Mouse (Mus musculus) neural tube, embryonic 13.5 days (tissue): Measurements from ENCODE around the gene Sys1. TPM values are rescaled to one million over a fixed set of nuclear protein-coding genes. Genes with fewer than 3 reads are reported as not detected.

Experiments
- ATAC-seq: fragments of 200-750 bp; cut with Nextera tagmentation; 2 replicates; pipeline ENCODE4 v1.8.0; 2017; ENCODE audit warnings: low read depth, mild to moderate bottlenecking, moderate TSS enrichment, moderate library complexity
- H3K27ac ChIP-seq: fragments of 300-500 bp; sonication (generic); replicated peaks from 2 replicates; pipeline ENCODE4 v1.5.1; 2015; ENCODE audit warnings: moderate library complexity, mild to moderate bottlenecking, inconsistent platforms
- H3K27me3 ChIP-seq: fragments of 300-500 bp; sonication (generic); 2 replicates; pipeline ENCODE4 v1.6.1; 2015; ENCODE audit warnings: mild to moderate bottlenecking, inconsistent platforms
- H3K36me3 ChIP-seq: fragments of 300-500 bp; sonication (generic); 2 replicates; pipeline ENCODE4 v1.6.1; 2015; ENCODE audit warnings: mild to moderate bottlenecking, inconsistent platforms
- H3K4me1 ChIP-seq: fragments of 300-500 bp; sonication (generic); replicated peaks from 2 replicates; pipeline ENCODE4 v1.6.1; 2015; ENCODE audit warnings: inconsistent platforms
- H3K4me2 ChIP-seq: fragments of 300-500 bp; sonication (generic); 2 replicates; pipeline ENCODE4 v1.6.1; 2015; ENCODE audit warnings: inconsistent platforms, mild to moderate bottlenecking, moderate library complexity
- H3K4me3 ChIP-seq: fragments of 300-500 bp; sonication (generic); 2 replicates; pipeline ENCODE4 v1.5.1; 2015; ENCODE audit warnings: mild to moderate bottlenecking, inconsistent platforms
- H3K9ac ChIP-seq: fragments of 300-500 bp; sonication (generic); 2 replicates; pipeline ENCODE4 v1.6.1; 2015; ENCODE audit warnings: moderate library complexity, mild to moderate bottlenecking, inconsistent platforms
- H3K9me3 ChIP-seq: fragments of 300-500 bp; sonication (generic); 2 replicates; pipeline ENCODE4 v1.6.1; 2016; ENCODE audit warnings: inconsistent platforms
- WGBS: fragments of 180-500 bp; shearing (Covaris S2); methylation state at CpG from one replicate; pipeline ENCODE4 v1.1.7; 2015; 5-methylcytosine and 5-hydroxymethylcytosine counted together
- polyA plus RNA-seq: library from polyadenylated mRNA; unstranded; fragments of >200 nt; fragmentation: Nextera tagmentation; extraction: Ambion mirVana; gene quantifications from 2 replicates; pipeline ENCODE4 v1.2.1, GENCODE M21; 2015

The Sys1 gene
- polyA plus RNA-seq, 1 experiment from 2014 or later = 77.5 TPM

DNA sequence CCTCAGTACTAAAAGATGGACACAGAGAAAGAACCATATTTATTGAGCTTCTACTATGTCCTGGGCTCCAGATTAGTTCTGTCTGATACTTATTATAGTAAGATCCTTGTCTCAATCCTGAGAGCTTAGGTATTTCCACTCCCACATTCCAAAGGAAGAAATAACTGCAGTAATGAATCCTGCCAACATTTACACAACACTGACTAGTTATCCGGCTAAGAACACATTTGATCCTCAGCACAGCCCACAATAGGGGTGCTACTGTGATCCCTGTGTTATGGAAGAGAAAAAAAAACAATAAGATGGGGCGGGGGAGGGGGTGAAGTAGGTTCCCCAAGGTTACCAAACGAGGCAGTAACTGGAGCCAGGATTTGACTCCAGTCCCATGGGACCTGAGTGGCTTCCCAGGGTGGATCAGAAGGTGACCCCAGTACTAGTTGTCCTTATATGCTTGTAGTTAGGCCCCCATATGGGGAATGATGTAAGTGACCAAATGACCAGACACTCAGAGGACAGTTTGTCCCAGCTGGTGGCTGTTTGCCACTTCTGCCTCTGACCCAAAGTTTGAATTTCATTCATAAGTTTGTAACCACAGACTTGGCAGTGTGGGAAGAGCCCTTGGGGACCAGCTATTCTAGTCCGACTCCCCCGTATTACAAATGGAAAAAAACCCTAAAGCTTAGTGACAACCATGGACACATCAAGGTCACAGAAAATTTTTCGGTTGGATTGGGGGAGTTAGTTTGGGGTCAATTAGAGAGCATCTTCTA is 1.2 kb upstream of the Sys1 start:
- WGBS = 78% methylated on average over 6 of the region's 6 CpGs

DNA sequence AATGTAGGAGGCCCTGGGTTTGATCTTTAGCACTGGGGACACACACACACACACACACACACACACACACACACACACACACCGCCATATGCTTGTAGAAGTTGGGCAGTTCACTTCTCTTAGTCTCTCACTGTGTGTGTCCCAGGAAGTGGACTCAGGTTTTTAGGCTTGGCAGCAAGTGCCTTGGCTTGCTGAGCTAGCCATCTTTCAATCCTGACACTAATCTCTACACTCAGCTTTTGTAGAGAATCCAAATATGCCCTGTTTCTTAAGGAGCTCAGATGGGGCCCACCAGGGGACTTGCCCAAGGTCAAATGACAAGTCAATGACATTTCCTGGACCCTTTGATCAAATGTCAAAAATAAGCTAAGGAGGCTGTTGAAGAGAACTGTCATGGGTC is 351 bp upstream of the Sys1 start:
- H3K27ac ChIP-seq = peak overlapping the region; percentile 46; the same call in 1 of the 2 replicates
- no peaks in the 10 kb centered on the region for H3K9me3 ChIP-seq
- H3K4me1 ChIP-seq = peaks cover 11% of the 10 kb centered on the region
- H3K9ac ChIP-seq = 0 out of 2 replicates have a peak overlapping the region, but pooled peaks have one; percentile 63
- no peak overlapping the region for H3K4me3 ChIP-seq
- peak overlapping the region; percentile 45 for H3K4me2 ChIP-seq
- 71% methylated on average over 1 of the region's 1 CpGs for WGBS
- H3K36me3 ChIP-seq = no peaks in the 10 kb centered on the region
- H3K27me3 ChIP-seq = no peaks in the 10 kb centered on the region
- ATAC-seq = no peak

More for the DNA sequence above, 1.2 kb upstream of the Sys1 start:
- Histone ChIP-seq H3K27ac (no peak overlapping the region), H3K9ac (no peak overlapping the region), H3K27me3 (no peaks in the 10 kb centered on the region), H3K4me2 (no peak overlapping the region), H3K9me3 (no peaks in the 10 kb centered on the region), H3K4me1 (peaks cover 11% of the 10 kb centered on the region), H3K4me3 (no peak overlapping the region), H3K36me3 (no peaks in the 10 kb centered on the region)
- no peak for ATAC-seq

DNA sequence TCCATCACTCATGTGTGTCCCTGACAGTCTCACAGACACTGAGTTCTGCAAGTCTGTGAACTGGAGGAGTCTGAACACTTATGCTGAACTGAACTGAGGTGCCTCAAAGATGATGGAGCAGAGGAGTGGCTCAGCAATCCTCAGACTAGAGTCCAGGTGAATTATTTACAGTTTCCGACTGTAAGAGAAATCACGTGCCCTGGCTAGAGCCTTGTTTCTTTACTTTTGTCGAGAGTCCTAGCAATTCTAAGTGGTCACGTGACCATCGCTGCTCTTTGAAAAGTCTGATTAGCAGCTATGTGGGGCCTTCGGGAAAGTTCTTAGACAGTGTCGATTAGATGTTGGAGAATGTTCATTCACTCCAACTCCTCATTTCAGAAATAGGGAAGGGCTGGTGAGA is 1.2 kb downstream of the Sys1 start:
- no peak overlapping the region for H3K9ac ChIP-seq
- peaks cover under 1% of the 10 kb centered on the region for H3K36me3 ChIP-seq
- WGBS = 63% methylated on average over 7 of the region's 7 CpGs
- no peak overlapping the region for H3K4me3 ChIP-seq
- H3K9me3 ChIP-seq = no peaks in the 10 kb centered on the region
- H3K4me1 ChIP-seq = peaks cover 25% of the 10 kb centered on the region
- no peak overlapping the region for H3K27ac ChIP-seq
- ATAC-seq = no peak
- no peak overlapping the region for H3K4me2 ChIP-seq
- H3K27me3 ChIP-seq = no peaks in the 10 kb centered on the region

DNA sequence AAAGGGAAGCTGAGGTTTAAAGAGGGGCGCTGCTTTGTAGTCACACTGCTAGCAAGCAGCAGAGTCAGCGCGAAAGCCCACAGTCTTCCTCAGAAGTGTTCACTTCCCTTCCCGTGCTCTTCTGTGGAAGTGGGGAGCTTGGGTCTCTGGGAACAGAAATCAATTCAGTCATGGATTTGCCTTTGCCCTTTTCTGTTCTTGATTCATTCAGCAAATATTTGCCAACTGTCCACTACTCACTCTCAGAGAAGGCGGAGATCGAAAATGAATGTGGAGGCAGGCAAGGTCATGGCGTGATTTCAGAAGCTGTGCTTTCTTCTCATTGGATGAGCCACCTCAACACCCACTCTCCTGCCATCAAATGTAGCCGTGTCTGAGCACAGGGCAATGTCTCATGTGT is 1.8 kb downstream of the Sys1 start:
- H3K27ac ChIP-seq = no peak overlapping the region
- peaks cover 25% of the 10 kb centered on the region for H3K4me1 ChIP-seq
- H3K36me3 ChIP-seq = peaks cover 7% of the 10 kb centered on the region
- WGBS = 88% methylated on average over 8 of the region's 8 CpGs
- no peak overlapping the region for H3K9ac ChIP-seq
- H3K9me3 ChIP-seq = no peaks in the 10 kb centered on the region
- no peak overlapping the region for H3K4me2 ChIP-seq
- no peaks in the 10 kb centered on the region for H3K27me3 ChIP-seq
- no peak overlapping the region for H3K4me3 ChIP-seq
- ATAC-seq = no peak

DNA sequence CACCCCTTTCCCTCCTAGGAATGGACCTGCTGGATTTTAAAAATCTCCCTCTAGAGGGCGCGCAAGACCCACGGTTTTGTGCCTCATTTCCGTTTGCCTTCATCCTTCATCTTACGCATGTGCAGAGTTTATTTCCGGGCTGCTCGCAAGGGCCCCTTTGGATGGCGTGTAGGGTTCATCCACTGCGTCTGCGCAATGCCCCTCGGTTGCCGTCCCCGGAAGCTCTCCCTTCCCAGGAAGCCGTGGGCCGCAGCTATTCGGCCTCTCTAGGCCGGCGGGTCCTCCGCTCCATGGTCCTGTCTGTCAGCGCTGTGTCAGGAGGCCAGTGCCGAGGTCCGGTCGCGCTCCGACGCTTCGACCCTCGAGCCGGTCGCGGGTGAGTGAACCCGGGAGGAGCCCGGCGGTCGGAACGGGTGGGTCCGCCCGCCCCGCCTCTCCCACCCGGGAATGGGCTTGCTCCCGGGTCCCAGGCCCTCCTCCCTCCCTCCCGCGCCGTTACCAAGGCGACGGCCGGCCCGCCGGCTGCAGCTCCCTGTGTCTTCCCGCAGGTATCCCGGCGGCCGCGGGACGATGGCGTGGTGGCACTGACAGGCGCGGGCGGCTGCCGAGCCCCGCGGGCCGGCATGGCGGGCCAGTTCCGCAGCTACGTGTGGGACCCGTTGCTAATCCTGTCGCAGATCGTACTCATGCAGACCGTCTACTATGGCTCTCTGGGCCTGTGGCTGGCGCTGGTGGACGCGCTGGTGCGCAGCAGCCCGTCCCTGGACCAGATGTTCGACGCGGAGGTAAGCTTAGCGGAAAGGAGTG is 4.2 kb downstream of the Sys1 start, which contains the start of gene Gm20458:
Gene Gm20458, plus strand, starts transcription at position 223 of the 807 bp plus-strand sequence.
- under 1% methylated on average over 72 of the region's 79 CpGs for WGBS
- Histone ChIP-seq H3K9ac (peak within 1 kb of the TSS; percentile 83), H3K9me3 (no peaks in the 10 kb centered on the region), H3K4me2 (peak within 1 kb of the TSS; percentile 87), H3K36me3 (peaks cover 28% of the 10 kb centered on the region), H3K4me3 (peak within 1 kb of the TSS; percentile 94), H3K27me3 (no peaks in the 10 kb centered on the region), H3K27ac (peak within 1 kb of the TSS; percentile 93), H3K4me1 (peaks cover 25% of the 10 kb centered on the region)
- peak; percentile 100 for ATAC-seq

DNA sequence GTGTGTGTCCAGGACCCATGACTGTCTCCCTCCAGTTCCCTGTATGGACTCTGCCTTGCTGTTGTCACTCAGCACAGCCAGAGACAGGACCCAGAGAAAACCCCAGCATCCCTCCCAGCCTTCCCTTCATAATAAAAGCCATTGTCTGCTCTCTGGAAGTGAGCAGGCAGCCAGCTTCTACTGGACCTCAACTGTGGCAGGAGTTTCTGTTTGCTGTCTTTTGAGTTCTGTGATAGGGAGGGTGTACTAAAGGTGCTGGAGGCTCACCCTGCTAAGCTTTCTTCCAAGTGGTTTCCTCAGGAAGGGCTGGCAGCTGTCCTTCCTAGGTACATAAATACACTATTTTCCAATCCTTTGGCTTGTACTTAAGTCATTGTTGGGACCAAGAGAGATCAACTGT is 8.4 kb downstream of the Sys1 start:
- no peak for ATAC-seq
- peaks cover 67% of the 10 kb centered on the region for H3K36me3 ChIP-seq

DNA sequence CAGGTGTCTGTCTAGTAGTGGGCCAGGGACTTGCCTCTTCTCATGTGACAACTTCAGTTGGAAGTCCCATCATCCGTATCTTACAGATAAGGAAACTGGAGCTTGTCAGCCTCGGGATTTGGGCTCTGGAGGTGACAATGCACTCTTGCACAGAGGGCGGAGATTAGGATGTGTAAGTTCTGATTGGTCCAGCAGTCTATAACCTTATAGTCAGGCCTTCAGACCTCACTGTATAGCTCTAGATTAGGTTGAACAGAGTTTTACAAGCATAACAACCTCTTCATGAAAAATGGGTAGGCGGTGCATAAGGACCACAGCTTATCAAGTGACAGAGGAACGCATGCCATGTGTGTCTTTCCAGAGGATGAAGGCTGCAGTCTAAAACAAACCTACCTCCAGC is 10.0 kb downstream of the Sys1 start:
- Histone ChIP-seq H3K27ac (no peak overlapping the region), H3K9me3 (no peaks in the 10 kb centered on the region), H3K36me3 (peaks cover 76% of the 10 kb centered on the region), H3K27me3 (no peaks in the 10 kb centered on the region), H3K9ac (no peak overlapping the region), H3K4me1 (peaks cover 10% of the 10 kb centered on the region), H3K4me2 (no peak overlapping the region), H3K4me3 (no peak overlapping the region)
- 88% methylated on average over 5 of the region's 5 CpGs for WGBS
- no peak for ATAC-seq

More for the DNA sequence above, 8.4 kb downstream of the Sys1 start:
- Histone ChIP-seq H3K9me3 (no peaks in the 10 kb centered on the region), H3K4me1 (peaks cover 14% of the 10 kb centered on the region), H3K4me3 (no peak overlapping the region), H3K4me2 (no peak overlapping the region), H3K9ac (no peak overlapping the region), H3K27ac (no peak overlapping the region), H3K27me3 (no peaks in the 10 kb centered on the region)

DNA sequence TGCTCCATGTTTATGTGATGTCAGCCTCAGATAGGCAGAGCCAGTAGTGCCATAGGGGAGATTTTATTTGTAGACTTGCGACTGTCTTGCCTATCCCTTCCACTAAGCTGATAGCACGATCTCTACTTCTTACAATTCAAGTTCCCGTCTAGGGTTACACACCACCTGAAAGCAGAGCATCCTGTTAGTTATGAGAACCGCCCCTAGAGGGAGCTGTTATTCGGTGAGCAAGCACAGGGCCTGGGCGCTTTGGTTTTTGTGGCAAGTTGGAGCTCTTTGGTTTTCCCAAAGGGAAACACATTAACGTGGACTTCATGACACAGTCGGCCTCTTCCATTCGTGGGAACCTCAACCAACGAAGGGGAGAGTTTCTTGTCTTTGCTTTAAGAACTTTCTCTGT is 13.5 kb downstream of the Sys1 start:
- no peaks in the 10 kb centered on the region for H3K9me3 ChIP-seq
- no peak overlapping the region for H3K9ac ChIP-seq
- H3K4me3 ChIP-seq = no peak overlapping the region
- no peak overlapping the region for H3K27ac ChIP-seq
- H3K36me3 ChIP-seq = peaks cover 81% of the 10 kb centered on the region
- H3K27me3 ChIP-seq = no peaks in the 10 kb centered on the region
- H3K4me2 ChIP-seq = no peak overlapping the region
- no peaks in the 10 kb centered on the region for H3K4me1 ChIP-seq
- no peak for ATAC-seq
- WGBS = 31% methylated on average over 10 of the region's 10 CpGs

DNA sequence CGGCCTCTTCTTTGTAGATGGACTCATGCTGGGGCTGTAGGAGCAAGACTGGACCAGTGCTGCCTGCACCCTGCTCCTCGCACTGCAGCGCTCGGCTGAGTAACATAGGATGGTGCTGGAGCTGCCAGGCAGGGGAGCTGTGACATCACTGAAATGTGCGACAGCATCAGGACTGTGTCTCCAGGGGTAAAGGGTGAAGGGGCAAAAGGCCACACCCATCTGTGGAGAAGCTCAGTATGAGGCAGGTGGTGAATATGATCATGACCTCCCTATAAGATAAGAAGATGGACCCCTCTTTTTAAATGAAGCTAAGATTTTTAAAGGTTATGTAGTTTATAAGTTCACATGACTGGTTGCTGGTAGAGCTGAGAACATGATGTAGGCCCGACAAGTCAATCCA is 16.9 kb downstream of the Sys1 start, which contains the start of gene Trp53tg5:
Gene Trp53tg5, minus strand, starts transcription at position 101 of the 400 bp plus-strand sequence.
- Histone ChIP-seq H3K4me1 (no peaks in the 10 kb centered on the region), H3K4me2 (no peak within 1 kb of the TSS), H3K27me3 (no peaks in the 10 kb centered on the region), H3K4me3 (no peak within 1 kb of the TSS), H3K9ac (no peak within 1 kb of the TSS), H3K36me3 (peaks cover 73% of the 10 kb centered on the region), H3K27ac (no peak within 1 kb of the TSS), H3K9me3 (no peaks in the 10 kb centered on the region)
- ATAC-seq = no peak
- 93% methylated on average over 6 of the region's 6 CpGs for WGBS

DNA sequence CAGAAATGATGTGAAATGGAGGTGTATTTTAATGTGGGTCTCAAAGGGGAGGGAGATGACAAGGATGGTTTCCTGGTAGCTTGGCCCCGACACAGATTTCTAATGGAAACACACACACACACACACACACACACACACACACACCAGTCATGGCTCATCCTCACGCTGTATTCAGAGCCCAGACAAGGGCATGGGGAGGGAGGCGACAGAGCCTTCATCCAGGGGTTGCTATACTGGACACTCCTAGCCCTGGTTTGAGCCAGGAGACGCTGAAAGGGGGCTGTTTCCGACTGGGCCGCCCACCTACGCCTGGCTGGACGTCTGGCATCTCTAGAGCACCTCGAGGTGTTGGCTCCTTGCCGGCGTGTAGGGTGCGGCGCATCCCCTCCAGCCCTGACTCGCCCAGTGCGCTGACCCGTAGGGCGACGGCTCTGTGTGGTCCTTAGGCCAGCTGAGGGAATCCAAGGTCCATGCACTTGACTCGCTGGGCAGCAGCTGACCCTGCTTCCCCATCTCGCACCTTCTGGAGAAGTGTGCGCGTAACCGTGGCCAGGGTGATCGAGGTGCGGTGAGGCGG is 29.0 kb downstream of the Sys1 start, which contains the start of gene Dbndd2:
Gene Dbndd2, plus strand, starts transcription at position 426 of the 577 bp plus-strand sequence.
- peak; percentile 60 for ATAC-seq
- WGBS = 2% methylated on average over 26 of the region's 26 CpGs
- peaks cover 21% of the 10 kb centered on the region for H3K4me1 ChIP-seq
- peaks cover 9% of the 10 kb centered on the region for H3K36me3 ChIP-seq
- H3K27me3 ChIP-seq = peaks cover 27% of the 10 kb centered on the region
- no peak within 1 kb of the TSS for H3K27ac ChIP-seq
- H3K4me3 ChIP-seq = peak within 1 kb of the TSS; percentile 71
- peak within 1 kb of the TSS; percentile 100 for H3K4me2 ChIP-seq
- H3K9ac ChIP-seq = peak within 1 kb of the TSS; percentile 78
- H3K9me3 ChIP-seq = no peaks in the 10 kb centered on the region

DNA sequence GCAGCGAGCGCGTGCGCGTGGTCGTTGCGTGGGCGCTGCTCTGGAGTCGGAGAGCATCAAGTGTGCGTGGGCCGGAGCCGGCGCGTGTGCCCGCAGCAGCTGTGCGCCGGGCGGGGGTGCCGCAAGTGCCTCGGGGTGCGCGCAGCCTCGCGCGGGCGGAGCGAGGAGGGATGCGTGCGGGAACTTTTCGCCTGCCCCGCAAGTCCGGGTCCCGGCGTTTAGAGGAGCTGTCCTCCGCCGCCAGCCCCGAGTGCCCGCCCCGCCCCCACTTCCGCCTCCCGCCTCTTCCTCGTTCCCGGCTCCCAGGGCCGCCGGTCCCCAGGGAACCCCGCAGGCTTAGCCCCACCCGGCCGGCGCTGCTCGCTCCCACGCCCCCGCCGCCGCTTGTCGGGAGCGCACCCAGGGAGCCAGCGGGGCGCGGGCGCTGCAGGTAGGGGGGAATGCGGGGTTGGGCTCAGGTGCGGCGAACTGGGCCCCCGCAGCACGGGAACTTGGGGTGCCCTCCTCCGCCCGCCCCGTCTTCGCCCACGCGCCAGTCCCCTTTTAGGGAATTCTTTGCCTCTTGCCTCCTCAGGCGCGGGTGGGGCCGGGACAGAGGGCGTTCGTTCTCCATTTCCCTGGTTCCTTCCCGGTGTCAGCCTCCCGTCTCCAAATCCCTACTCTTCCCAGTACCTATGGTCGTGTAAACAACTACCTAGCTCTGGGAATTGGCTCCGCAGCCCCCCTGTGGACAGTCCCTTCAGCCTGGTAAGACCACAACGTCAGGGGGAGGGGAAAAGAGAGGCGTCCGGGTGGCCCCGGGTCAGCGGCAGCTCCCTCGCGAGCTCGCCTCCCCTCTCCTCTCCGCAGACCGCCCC is 29.7 kb downstream of the Sys1 start:
- under 1% methylated on average over 80 of the region's 90 CpGs for WGBS
- Histone ChIP-seq H3K27ac (no peak overlapping the region), H3K9ac (peak overlapping the region; percentile 78), H3K4me1 (peaks cover 21% of the 10 kb centered on the region), H3K4me2 (peak overlapping the region; percentile 100), H3K36me3 (peaks cover 11% of the 10 kb centered on the region), H3K4me3 (peak overlapping the region; percentile 71), H3K27me3 (peaks cover 27% of the 10 kb centered on the region), H3K9me3 (no peaks in the 10 kb centered on the region)
- peak; percentile 63 for ATAC-seq
